Mouse (Mus musculus) kidney, adult 11 months (tissue): ENCODE measurements around the gene Sdcbp2.
A peak's percentile ranks its signal among the peaks of the same experiment; 100 is the strongest.
"Not testable (repeated sequence)": the region's sequence is repeated elsewhere in the genome, so short reads cannot be mapped to it uniquely, and the experiment has no call there.

Experiments
- DNase-seq: peaks from one replicate; pipeline ENCODE4 v3.0.0; 2022

Gene Sdcbp2

DNA sequence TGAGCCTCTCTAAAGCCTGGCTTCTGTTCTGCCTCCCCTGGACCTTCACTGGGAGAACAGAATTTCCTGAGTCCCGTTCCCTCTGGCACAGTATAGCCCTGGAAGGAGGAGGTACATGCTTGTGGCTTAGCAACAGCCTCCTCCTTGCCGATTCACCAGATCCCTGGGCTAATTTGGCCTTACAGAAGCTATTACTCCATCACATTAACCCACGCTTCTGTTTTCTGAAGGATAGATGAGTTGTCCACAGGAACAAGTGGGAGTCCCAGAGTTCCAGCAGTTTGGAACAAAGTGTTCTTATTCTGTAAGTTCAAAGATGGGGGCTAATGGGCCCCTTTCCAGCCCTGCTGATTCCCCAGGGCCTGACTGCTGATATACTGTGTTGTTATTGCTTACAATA, 1.2 kb downstream of the Sdcbp2 start:
- no peak for DNase-seq

DNA sequence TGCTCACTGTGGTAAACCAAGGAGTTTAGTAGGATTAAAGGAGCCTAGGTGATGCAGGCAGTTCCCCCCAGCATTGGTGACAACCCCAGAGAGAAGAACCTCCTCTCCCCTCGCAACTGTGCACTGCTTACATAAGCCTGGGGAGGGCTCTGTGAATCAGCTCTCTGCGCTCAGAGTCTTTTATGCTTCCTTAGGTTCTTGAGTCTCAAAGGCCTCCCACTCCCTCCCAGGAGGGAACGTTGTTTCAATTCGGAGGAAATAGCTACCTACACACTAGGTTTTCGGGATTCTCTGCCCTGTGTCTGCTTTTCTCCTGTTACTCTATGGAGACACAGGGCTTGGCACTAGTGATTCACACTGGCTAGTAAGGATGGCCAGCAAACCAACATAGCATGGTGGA, 2.2 kb downstream of the Sdcbp2 start:
- DNase-seq, result no peak

DNA sequence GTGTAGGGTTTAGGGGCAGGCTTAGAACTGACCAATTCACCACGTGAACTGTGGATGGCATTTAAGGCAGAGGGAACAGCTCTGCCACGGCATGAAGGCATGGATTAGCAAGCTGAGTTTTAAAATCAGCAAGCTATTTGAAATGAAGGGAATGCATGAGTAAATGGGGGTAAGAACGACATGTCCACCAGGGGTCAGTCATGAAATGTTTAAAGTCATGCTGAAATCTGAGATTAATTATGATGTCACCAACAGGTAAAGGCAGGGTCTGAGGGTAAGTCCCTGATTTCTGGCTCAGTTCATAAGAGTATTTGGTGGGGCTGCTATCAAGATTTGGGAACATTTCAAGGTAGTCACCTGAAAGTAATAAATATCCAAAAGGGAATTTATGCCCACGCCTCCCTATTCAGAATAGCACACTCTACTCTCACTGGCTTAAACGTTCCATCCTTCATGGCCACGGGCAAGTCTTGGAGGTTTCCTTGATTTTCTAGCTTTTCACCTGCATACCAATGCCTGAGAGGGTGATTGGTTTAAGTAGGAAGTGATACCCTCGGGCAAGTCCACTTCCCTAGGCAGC, 2.8 kb downstream of the Sdcbp2 start:
- peak; percentile 28 for DNase-seq

DNA sequence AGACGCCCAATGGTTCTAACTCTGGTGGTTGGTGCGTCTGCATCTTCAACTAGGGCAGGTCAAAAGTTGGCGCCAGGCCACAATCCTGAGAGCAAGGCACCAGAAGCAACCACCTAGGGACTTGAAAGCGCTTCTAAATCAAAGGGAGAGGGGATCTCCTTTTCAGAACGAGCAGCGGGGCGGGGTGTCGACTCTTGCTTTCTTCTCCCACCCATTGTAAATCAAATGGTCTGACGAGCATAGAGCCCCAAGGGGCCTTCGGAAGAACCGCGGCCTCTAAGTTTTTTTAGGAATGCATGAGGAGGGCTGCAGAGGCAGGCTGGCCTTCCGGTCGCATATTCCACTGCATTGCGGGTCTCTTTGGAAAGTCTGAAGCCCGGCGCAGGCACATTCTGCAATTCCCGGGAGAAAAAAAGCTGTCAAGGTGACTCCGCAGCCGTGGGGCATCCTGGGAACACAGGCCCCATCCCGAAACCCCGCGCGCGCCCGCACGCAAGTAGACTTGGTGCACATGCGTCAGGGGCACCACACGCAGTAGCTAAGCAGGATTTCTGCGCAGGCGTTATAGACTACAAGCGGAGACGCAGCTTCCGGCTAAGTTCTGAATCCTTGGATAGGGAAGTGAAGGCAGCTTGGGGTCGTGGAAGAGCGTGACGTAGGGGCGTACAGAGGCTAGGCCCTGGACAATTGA, 3.4 kb downstream of the Sdcbp2 start:
- peak; percentile 90 for DNase-seq

DNA sequence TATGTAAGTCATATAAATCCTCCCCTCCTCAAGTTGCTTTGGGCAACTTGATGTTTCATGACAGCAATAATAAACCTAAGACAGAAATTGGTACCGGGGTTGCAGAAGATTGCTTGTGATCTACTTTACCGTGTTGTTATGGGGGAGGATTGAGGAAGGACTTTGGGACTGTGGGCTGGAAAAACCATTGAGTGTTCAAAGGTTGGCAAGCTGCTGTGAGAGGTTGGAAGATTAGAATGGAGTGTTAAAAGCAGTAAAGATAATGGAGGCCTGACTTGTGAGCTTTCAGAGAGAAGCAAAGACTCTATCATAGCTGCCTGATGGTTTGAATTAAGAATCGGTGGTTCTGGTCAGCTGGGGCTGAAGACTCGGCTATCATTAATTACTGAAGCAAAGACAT, 6.8 kb downstream of the Sdcbp2 start:
- no peak for DNase-seq

DNA sequence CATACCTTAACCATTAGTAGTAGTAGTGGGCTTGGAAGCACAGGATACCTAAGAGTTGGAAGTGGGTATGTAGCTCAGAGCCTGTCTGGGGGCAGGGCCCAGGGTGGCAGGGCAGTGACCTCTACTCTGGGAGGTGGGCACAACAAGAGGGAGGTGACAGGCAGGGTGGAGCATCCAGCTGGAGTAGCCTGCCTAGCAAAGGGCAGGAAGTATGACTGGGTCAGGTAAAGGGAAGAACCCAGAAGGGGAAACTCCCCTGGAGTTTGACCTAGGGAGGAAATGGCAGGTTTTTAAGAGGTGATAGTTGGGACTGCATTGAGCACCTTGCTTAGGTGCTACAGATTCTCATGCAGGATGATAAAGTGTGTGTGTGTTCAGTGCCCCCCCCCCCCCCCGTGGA, 8.5 kb downstream of the Sdcbp2 start:
- DNase-seq, result no peak

DNA sequence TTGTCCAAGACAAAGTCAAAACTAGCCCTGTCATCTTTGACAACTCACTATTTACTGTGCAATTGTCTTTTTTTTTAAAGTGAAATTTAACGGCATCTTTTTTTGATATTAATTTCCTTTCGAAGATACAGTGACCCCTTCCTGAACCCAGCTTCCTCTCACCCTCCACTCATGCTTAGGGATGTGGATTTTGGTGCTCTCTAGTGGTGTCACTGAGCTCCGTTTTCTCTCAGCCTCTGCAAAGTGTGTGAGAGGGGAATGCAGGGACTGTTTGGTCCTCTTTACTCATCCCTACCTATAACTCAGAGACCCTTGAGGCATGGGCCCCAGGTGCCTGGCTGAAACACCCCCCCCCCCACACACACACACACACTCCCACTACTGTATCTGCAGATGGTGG, 13.5 kb downstream of the Sdcbp2 start:
- DNase-seq, result no peak

DNA sequence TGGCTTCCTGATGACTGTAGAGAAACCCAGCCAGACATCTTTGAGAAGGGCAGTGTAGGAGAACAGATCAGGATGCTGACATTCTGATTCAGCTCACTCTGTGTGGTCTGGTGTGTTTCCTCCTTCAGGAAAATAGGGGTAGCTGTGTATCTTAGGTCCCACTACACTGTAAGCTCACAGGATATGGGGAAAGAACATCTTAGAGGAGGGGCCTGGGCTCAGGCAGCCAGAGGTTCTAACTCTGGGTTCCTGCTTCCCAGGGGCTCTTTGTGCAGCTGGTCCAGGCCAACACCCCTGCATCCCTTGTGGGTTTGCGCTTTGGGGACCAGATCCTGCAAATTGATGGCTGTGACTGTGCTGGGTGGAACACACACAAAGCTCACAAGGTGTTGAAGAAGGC, 14.4 kb downstream of the Sdcbp2 start:
- no peak for DNase-seq

DNA sequence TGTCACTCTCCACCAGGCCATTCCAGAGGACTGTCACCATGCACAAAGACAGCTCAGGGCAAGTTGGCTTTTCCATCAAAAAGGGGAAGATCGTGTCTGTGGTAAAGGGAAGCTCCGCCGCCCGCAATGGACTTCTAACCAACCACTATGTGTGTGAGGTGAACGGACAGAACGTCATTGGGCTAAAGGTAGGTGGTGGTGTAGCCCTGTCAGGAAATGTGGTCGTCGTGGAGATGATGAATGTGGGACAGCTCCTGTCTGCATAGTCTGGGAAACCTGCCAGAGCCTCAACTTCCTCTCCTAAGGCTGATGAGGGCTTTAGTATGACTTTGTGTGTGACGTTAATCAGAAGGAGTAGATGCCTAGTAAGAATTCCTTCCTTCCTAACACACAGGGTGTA, 14.9 kb downstream of the Sdcbp2 start:
- DNase-seq, result no peak

DNA sequence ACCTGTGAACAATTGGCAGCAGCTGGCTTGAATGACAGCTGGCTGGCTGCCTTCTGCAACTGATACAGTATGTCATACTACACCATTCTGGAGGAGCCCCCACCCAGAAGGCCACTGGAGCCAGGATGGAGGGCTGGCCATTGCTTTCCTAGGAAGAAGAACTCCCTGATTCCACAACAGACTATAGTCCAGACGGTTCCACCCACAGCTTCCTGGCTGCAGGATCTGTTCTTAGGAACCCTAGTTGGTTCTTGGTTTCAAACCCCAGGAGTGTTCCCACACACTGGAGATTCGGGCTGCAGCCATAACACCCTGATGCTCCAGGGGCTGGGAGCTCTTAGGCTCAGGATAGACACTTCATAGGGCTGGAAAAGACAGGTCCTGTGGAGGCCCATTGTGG, 25.6 kb downstream of the Sdcbp2 start:
- DNase-seq, result no peak

DNA sequence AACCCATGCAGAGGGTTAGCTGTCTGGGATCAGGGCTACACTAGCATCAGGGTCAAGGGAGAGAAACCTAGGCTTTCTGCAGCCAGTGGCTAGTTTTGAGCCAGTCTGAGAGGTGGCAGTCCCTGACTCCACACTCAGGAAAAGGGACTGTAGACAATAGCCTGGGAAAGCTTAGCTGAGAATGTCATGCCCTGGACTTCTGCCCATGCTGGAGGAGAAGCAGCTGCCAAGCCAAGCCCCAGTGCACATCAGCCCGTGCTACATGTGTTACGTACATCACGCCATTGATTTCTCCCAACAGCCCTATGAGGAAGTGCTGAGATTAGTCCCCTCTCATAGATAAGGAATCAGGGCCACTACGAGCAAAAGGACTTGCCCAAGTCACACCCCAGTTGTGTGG, 29.7 kb downstream of the Sdcbp2 start:
- DNase-seq, result no peak

DNA sequence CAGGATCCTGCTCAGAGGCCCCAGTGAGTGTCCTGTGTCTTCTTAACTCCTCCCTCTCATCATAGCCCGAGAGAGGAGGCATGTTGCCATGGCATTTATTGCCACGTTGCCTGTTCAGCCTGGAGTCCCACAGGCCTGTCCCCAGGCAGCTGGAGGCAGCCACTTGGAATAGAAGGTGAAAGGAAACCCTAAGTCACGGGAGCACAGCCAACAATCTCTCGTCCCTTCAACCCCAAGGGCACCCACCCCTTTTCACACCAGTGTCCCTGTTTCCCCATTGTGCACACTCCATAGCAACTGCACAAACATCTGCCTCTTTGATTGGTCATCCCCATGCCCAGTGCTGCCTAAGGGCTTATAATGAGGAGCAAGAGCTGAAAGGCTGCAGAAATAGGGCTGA, 31.2 kb downstream of the Sdcbp2 start:
- DNase-seq, result no peak

DNA sequence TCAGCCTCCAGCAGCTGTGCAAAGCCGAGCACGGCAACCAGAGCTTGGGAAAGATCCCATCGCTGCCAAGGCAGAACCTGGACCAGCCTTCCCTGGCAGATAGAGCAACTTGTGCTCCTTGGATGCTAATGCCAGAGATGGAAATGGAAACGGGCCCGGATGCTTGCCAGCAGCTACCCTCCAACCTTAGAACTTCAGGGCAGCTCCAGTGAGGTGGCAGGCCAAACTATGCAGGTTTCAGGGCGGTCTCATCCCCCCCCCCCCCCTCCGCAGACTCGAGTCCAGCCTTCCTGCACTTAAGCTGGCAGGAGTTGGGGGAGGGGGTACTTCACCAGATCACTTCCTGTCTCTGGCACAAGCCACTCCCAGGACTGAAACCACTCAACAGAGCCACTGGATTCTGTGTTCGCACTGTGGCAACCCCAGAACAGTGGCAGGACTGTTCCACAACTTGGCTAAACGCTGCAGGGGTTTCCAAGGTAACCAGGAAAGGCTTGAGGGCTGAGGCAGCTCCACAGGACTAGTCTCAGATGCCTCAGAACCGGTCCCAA, 33.1 kb downstream of the Sdcbp2 start:
- DNase-seq, result no peak

DNA sequence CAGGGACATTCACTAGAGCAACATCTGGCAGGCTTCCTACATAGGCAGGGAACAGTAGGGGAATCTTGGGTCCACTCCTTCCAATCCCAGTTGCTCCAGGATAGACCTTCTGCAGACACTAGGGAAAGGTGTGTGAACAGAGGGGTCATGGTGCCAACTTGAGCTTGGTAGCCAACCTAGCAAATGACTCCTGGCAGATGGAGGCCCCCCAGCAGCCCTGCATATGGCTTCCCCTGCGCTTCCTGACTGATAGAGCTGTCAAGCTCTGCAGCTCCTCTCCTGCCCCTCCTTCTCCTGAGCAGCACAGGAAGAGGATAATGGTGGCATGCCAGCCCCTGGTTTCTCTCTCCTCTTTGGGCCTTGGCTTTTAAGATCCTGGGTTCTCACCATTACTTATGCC, 36.0 kb downstream of the Sdcbp2 start:
- DNase-seq, result no peak

DNA sequence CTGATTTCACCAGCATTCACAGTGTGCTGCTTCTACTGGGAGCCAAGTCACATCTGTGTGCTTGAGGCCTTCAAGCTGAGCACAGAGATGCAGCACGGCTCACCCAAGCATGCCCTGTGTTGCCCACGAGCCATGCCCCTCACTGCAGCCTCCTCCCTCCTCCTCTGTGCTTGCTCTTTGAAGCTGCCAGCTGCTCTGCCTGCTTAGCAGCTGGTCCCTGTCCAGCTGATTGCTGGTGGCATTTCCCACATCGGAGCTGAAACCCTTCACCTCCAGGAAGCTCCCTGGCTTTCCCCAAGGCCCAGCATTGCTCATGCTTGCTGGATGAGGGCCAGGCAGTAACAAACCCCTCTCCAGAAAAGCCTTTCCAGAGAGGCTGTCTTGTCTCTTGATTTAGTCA, 37.6 kb downstream of the Sdcbp2 start:
- DNase-seq, result no peak

DNA sequence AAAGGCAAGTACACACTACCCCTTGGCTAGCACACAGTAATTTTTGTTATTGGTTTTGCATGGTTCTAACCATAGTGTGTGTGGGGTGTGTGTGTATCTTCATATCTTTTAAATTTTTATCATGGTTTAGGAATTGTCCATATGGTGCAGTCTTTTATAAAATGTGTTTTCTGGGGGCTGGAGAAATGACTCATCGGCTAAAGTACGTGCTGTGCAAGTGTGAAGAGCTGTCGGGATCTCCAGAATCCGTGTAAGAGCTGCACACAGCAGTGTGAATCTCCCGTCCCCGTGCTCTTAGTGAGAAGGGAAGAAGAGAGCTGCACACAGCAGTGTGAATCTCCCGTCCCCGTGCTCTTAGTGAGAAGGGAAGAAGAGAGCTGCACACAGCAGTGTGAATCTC, 43.4 kb downstream of the Sdcbp2 start:
- not testable (repeated sequence) for DNase-seq

DNA sequence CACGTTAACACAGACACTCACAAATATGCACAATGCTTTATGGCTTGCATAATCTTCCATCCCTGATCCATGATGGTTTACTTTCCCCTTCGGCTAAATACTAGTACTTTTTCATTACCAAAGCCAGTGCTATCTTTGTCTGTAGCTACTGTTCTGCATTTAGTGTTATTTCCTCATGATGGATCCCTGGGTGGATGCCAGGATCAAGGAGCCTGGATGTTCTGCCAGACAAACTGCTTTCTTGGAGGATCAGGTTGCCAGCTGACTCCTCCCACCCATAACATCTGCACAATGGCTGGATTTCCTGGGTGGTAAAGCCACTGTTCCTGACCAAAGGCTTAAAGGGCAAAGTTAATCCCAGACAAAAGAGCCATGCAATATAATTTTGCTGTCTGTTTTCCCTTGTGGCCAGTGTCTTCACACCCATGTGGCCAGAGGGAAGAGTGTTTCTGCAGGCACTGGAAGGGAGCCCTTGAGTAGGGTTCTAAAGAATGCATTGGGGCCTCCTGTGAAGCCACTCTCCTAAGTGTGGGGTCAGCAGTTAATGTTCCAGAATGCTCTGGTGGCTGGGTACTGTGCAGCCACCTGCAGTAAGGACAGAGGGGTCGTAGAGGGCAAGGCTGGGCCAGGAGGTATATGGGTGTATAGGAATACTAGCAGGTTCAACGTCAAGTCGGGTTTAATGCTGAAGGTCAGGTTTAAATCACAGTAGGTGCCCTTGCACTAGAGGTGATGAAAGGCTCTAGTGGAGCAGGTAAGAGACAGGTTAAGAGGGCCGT, 44.3 kb downstream of the Sdcbp2 start:
- DNase-seq, result no peak

DNA sequence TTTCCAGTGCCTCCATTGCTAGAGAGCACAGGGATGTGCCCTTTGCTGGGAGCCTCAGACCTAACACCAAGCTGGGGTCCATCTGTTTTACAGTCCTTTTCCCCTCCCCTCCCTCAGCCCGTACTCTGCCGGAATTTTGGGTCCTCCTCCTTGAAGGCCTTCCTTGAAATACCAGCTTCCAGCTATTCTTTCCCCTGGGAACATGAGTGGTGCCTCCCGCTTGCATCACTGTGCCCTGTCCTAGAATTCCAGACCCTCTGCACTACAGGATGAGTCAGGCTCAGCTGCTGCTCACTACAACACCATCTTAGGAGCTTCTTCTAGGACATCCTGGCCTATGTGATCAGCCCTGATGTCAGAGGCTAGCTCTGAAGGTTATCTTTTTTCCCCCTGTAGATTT, 51.4 kb downstream of the Sdcbp2 start:
- no peak for DNase-seq

DNA sequence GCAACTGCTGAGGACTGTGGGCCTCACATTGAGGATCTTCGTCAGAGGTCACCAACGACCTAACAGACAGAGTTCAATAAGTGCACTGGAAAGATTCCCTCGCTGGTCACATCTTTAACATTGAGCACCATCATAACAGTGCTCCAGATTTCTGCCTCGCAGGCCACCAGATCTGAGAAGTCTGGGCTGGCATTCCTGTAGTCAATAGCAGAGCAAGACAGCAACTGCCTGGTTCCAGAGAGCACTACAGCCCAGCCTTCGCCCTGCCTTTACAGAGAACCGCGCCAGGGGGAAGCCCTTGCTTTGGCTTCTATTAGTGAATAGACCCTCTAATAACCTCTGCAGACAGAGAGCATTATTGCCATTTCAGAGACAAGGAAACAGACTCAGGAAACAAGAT, 53.9 kb downstream of the Sdcbp2 start:
- no peak for DNase-seq

DNA sequence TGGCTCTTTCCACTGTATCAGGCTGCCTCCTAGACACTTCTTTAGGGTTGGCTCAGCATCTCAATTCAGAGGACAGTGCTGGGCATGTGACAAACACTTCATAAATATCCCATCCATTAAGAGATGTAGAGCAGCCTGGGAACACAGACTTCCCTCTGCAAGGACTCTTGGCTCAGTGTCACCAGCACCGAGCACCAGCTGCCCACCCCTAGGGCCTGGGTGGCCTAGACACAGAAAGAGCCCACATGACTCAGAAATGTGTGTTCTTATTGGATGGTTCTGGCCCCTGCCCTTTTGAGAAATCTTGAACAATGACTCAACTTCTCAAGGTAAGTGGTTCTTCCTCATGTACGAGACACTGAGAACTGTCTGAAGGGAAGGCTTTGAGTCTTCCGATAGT, 55.6 kb downstream of the Sdcbp2 start:
- DNase-seq, result no peak

DNA sequence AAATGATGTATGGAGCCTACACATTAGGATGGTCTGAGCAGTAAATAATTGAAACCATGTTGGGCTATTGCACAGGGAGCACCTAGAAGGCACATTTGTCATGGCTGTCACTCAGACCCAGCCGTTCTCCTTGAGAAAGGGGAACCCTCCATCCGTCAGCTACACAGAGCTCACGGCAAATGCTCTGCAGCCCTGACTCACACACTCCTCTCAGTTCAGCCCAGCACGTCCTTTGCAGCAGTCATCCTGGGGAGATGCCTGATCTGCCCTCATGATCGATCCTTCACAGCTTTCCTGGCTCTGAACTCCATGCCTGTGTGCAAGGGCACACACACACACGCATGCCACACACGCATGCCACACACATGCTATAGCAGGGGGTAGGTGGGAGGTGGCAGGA, 56.9 kb downstream of the Sdcbp2 start:
- DNase-seq, result no peak

DNA sequence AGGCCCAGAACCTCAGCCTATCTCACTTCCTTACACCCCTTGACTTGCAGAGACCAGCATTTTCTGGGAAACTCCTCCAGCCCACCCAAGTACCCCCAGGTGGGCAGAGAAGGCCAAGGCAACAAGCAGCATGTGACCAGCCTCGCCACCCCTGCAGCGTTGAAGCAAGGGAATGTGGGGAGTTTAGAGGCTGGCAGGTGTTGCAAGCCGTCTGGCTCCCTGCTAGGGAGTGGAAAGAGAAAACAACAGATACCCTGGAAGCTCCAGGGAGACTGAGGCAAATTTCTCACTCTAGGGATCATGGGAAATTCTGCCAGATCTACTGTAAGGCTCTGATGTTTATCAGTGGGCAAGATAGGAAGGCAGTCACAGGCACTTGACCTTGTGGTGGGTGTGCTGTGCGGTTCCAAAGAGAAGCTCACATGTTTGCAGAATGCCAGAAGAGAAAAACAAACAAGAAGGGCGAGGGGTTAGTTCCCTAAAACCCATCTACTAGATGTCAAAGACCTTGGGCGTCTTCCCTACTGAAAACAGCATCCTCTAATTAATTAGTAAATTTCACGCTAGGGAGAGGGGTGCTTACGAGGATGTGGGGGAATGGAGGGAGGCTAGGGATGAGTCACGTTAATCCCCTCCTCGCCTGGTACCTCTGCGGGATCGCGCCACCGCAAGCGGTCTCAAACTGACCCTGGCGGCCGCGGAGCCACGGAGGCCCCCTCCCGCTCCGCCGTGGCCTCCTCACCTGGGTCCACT, 59.2 kb downstream of the Sdcbp2 start:
- DNase-seq, result no peak

DNA sequence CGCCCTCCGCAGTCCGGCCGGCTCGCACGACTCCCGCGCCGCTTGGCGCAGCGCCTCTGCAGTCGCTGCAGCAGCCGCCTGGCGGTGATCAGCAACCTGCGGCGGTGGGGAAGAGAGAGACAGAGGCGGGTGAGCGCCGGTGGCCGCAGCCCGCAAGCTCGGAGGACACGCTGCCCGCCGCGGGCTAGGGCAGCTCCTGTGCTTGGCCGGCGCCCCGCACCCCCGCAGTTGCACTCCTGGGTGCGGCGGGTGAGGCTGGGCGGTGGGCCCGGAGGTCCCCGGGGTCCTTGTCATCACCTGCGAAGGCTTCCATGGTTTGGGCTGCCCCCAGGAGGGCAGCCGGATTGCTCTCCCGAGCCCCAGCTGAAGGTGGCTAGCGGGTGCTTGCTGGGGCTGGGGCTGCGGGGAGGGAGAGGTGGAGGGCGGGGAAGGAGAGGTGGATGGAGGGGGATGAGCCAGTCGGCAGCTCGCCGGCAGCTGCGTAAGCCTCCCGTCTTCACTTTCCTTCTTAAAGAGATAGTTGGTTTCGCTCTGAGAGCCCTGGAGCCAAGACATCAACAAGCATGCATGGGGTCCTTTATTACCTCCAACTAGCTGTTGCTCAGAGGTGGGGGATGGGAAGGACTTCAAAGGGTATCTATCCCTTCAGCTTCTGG, 59.9 kb downstream of the Sdcbp2 start, which contains the start of gene Snph:
Snph (minus strand) TSS at position 435 of the 656 bp plus-strand sequence.
- peak; percentile 57 for DNase-seq
